Mouse (Mus musculus) ES-CJ7 (cell line): ENCODE results near the gene Cab39.
A peak's percentile ranks its signal among the peaks of the same experiment; 100 is the strongest.

Experiments
- DNase-seq: peaks from one replicate; pipeline ENCODE4 v3.0.0; 2011; ENCODE audit warnings: low read depth, low spot score

The Cab39 gene

DNA sequence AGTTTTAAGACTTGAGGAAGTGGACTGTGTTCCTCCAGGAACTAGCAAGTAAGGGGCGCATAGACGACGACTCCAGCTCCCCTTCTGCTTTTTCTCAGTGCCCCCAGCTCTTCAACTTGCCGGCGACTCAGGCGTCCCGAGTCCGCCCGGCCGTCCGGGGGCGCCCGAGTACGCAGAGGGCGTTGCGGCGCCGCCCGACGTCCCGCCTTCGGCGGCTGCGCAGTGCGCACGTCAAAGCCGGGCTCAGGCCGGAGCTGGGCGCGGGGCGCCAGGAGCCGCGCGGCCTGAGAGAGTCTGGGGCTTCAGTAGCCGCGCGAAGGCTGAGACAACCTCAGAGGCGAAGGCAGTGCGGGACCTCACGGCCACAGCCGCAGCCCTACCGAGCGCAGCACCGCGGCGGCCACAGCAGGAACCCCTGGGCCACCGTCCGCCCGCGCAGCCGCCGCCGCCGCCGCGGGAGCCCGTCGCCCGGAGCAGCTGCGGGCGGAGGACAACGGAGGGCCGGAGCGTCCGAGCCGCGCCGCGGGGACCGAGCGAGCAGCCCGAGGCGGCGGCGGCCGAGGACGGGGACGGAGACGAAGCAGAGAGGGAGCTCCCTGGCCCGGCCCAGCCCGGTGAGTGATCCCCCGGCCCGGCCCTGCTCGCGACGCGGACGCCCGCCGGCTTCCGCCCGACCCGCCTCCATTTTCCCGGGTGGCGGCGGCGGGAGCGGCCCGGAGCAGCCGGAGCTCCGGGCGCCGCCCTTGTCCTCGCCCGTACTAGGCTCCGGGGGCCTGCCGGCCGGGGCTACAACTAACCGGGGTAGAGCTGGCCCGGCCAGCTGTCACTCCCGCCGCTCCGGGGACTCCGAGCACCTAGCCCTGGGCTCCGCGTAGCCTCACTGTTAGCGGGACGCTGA is at the start of gene Cab39:
TSS of gene Cab39 (plus strand) at position 234 of the 898 bp plus-strand sequence.
- peak; percentile 87 for DNase-seq

DNA sequence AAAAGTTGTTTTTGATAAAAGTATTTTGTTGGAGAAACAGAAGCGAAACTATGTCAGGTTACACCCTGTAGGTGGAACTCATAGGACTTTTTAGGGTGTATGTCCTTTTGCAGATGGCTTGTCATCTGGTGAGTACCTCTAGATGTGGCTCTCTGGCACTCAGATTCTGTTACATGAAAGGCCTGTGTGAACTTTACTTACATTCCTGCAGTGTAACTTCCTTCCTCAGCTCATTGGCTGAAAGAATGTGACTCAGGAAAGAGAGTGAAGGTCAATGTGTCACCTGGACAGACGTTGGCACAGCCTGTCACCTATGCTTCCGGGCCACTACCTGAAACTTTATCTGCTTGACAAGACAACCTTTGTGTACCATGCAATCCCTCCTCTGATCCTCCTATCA is 48.7 kb upstream of the Cab39 start:
- DNase-seq, result no peak

DNA sequence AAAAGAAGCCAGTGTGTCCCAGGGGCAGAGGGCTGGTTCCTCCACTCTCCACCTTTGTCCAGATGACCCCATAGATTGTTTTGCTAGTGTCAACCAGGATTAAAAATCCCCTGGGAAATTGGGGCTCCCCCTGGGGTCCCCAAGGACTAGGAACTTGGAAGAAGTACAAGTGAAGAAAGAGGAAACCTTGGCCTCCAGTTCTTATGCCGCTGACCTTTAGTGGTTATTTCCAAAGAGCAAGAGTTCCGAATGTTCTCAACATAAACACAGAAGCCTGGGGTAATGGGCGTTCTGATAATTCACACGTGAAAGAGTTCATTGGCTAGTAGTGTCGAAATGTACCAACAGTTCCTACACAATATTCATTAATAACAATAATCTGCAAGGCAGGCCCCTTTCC is 46.7 kb upstream of the Cab39 start:
- DNase-seq, result no peak

DNA sequence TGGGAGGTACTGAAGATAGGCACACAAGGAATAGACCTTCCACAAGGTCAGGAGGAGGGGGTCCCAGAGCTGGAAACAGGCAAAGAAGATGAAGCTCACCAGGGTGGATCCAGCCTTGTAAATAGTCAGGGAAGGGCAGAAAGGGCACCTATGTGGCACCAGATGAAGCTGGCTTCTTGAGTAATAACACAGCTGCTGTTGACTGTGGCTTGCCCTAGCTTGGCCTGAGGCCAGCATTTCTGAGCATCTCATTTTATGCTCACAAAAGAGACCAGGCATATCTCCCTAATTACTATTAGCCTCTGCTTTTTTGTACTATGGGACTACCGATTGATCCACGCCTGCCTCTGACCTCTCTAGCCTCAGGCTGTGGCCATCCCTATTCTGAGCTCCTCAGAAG is 43.4 kb upstream of the Cab39 start:
- no peak for DNase-seq

DNA sequence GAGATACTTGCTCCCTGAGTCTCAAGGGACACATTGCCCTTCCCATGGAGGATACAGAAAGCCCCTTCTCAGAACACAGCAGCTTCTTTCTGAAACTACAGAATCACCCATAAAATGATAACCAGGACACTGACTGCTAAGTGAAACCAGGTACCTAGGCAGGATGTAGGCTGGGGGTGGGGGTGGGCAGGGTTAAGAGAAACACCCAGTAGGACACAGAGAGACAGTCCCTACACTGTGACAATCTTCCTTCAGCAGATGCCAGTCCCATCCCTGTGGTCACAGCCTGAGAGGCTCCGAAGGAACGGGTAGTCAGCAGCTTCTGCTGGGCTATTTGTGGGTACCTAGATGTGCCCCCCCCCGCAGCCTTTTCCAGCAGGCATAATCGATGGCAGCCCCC is 42.6 kb upstream of the Cab39 start:
- no peak for DNase-seq

DNA sequence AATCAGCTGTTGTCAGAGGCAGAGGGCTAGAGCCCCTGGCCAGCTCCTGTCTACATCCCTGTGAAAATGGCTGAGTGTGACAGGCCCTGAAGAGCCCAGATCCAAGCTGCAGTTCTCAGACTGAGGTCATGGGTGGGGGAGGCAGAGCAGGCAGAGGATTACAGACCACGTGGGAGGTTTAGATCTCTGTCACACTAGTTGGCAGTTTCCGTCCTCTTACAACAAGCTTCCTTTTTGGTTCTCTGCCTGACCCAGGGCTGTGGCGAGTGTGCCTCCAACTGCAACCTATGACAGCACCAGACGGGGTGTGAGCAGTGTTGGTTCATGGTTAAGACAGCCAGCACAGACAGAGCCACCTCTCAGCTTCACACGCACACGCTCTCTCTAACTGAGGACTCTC is 41.7 kb upstream of the Cab39 start:
- no peak for DNase-seq

DNA sequence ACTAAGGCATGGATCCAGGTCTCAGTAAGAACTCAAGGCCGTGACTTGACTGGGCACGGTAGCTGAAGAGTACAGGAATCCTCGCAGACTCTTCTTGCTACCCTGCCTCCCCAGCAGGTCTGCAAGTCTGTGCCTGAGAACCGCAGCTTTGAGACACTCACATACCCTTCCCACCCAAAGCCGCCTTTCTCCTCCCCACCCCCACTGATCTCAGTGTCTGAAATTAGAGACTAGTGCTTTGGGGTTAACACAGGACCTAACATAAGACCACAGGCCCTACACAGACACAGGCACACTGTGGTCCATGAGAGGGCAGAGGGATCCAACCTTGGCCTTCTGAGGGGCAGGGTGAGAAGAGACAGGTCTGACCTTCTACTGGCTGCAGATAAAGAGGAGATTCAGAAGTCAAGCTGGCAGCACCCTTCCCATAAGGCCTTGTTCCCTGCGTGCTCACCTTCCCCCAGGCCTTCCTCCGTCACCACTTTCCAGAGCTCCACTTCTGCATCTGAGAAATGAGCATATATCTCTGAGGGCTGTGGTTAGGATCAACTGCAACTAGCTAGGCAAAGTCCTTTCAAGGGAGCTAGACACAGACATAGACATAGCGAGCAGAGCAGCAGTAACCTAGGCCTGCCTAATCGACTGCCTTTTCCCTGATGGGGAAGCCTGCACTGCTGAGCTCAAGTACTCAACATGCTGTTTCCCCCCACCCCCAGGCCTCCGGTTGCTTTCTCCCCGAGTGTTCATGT is 41.1 kb upstream of the Cab39 start:
- no peak for DNase-seq

DNA sequence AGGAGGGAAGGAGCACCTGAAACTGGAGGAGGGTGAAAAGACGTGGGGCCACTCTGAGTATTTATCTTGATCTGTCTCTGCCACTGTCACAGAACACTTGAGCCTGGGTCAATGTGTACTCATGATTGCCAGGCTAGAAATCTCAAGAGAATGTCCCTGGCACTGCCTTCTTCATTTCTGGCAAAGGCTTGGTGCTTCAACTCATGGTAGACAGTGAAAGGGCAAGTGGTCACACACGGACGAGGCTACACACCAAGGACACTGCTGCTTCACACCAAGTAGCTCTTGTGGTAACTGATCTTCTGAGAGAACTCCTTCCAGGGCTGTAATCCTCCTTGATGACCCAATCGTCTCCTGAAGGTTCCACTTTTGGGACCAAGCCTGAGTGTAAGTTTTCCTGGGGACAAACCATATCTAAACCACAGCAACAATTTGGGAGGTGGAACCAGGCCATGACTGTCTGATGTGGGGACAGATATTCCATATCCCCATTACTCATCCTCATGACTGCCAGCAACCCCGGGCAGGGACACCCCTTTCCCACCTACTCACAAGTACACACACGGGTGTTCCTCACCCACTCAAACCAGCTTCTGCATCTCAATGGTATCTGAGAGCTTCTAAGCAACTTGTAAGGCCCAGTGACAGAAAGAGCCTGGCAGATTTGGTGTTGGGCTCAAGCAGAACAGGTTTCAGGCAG is 35.6 kb upstream of the Cab39 start:
- DNase-seq, result no peak

DNA sequence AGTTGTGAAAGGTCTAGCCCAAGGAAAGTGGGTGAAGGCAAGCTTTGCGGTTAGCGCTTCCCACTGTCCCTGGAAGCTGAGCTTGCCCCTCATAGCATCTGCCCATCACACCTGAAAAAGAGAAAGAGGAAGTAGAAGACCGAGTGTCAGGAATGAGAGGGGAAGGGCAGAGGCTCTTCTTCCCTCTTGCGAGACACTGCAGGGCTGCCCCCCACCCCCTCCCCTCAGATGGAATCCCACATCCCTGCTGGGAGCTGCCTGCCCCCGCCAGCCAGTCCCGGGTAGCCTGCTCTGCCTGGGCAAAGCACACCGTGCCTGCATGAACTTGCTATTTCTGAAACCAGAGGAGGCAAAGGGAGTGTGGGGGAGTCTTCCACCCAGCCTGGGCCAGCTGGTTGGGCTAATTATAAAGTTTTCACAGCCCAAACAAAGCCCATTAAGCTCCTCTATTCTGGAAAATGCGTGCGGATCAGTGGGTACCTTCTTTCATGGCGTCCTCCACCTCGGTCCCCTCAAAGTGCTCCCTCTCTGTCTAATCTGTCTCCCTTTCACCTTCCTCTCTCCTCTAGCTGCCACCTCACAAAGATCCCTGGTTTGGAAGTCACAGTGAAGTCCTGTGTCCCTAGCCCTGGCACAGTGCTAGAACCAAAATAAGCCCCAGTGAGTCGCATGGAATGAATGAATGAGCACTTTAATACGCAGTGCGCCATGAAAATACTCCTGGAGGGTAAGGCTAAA is 34.8 kb upstream of the Cab39 start:
- no peak for DNase-seq

DNA sequence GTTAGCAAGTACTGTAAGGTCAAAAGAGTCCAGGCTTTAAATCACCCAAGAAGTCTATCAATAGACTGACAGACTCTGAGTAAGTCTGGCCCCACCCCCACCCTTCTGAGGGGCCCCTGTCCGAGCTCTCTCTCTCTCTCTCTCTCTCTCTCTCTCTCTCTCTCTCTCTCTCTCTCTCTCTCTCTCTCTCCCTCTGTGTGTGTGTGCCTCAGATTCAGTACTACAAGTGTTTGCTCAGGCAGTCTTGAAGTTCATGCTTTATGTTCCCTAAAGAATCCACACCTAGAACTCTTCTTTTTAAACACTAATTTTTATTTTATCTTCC is 34.3 kb upstream of the Cab39 start:
- no peak for DNase-seq

DNA sequence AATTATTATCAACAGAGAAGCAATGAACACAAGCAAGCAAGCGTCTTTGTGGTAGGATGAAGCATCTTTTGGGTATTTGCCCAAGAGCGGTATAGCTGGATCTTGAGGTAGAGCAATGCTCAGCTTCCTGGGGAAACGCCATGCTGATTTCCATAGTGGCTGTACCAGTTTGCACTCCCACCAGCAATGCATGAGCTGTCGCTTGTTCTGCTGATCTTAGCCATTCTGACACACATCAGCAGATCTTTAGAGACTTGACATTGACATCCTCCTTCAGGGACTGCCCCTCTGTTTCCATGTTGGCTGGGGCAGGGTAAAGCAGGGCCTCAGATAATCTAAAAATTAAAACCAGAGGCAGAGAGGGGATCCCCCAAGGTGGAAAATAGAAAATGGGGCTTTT is 31.6 kb upstream of the Cab39 start:
- DNase-seq, result no peak

DNA sequence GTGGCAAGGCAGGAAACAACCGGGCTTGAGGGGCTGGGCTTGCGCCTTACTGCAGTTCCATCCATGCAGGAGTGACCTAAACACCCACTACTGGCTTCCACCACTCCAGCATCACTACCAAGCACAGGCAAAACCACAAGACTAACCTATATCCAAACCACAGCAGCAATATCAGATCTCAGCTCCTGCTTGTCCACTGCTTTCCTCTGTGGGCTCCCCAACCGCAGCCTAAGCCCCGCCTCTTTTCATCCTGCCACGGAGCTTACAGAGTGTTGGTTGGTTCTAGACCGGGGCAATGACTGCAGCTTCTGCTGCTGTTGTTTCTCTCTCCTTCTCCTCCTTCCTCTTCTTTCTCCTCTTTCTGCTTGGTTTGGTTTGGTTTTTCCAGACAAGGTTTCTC is 29.9 kb upstream of the Cab39 start:
- no peak for DNase-seq

DNA sequence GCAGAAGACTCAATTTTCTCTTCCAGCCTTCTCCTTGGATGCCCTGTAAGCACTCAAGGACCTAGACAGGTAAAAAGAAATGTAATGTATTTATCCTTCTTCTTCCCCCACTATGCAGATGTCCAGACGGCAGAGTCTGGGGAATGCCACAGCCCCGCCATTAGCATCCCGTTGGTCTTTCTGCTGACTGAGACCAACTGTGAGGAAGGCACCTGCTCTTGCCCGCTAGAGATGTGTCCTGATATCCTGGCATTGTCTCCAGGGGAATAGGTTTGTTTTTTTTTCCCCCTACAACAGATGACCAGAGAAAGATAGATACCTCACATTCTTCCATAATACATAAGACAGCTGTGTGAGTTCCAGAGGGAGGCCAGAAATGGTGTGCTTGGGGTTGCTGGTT is 28.9 kb upstream of the Cab39 start:
- DNase-seq, result no peak

DNA sequence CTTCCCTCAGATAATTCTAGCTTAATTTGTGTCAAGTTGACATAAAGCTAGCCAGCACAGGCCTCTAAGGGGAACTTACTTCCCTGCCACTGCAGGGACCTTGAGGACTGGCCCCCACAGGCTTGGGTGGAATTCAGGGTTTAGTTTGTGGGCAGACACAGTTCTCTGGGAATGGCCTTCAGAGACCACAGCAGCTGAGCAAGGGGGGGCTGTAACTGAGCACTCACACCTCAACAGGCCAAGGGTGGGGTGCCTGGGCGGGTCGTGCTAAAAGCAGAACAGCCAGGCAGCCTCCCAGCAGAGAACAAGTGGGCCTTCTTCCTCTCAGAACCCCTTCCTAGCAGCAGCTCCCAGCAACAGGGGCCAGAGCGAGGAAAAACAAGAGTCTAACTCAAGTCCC is 27.1 kb upstream of the Cab39 start:
- DNase-seq, result no peak

DNA sequence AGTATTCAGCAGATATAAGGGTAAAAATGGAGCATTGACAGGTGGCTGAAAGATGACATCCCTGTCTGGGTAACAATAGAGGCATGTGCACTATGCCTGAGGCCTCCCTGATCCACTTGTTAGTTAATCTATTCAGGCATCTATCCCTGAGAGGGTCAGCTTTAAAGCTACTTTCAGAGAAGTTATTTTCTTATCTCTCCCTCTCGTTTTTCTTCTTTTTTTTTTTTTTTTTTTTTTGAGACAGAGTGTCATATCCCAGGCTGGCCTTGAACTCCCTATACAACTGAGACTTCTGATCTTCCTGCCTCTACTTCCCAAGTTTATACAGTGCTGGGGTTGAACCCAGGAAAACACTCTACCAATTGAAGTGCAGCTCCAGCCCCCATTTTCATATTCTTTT is 25.5 kb upstream of the Cab39 start:
- no peak for DNase-seq

DNA sequence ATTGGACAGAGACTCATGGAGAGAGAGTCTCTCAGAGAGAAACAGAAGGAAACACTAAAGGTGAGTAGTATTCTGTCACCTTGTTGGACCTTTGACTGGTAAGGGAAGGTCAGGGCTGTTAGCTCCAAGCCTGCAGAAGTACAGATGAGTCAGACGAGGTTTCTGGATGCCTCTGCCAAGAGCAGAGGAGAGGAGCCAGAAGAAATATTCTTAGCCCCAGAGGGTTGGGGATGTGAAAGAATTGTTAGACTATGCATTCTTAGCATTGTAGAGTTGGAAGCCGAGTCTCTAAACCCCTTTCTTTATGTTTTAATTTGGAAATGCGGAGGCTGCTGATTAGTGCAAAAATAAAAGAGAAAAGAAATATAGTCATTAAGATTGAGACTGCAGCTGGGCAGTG is 21.3 kb upstream of the Cab39 start:
- DNase-seq, result no peak

DNA sequence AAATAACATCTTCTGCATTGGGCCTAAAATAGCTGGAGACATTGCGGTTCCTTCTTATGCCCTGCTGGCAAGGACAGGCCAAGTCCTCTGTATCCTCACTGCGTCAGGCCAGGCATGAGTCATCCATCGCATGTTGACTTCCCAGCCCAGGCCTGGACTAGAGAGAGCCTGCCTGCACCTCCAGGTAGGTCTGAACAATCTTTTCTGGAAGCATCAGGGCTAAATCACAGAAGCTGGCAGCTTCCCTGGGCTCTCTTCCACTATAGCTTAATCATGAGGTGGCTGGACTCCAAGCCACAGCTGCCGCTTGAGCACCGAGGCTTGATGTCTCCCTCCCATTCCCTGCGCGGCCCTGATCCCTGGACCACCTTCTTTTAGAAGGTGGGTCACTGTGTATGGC is 18.1 kb upstream of the Cab39 start:
- DNase-seq, result no peak

DNA sequence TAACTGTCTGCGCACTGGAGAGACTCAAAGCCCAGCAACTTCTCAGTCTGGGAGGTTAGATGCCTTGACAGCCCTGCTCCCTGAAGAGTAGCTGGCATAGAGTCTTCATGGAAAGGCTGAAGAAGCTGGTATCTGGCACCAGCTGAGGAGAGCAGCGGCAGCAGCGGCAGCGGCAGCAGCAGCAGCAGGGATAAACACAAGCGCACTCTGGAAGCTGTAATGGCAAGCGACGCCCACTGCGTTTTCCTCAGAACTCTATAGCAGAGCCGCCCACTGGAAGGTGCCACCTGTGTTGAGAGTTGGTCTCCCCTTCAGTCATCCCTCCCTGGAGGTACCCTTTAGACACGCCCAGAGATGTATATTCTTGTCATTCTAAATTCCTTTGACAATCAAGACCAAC is 17.1 kb upstream of the Cab39 start:
- no peak for DNase-seq

DNA sequence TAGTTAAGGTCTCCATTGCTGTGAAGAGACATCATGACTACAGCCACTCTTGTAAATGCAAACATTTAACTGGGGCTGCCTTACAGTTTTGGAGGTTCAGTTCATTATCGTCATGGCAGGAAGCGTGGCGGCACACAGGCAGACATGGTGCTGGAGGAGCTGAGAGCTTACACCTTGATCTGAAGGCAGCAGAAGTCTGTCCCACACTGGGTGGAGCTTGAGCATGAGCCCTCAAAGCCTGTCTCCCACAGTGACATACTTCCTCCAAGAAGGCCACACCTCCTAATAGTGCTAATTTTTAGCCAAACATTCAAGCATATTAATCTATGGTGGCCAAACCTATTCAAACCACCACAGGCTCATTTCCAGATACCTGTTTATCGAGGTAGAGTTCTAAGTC is 14.8 kb upstream of the Cab39 start, which contains the start of gene A630001G21Rik:
TSS of gene A630001G21Rik (minus strand) at position 208 of the 400 bp plus-strand sequence.
- DNase-seq, result no peak

DNA sequence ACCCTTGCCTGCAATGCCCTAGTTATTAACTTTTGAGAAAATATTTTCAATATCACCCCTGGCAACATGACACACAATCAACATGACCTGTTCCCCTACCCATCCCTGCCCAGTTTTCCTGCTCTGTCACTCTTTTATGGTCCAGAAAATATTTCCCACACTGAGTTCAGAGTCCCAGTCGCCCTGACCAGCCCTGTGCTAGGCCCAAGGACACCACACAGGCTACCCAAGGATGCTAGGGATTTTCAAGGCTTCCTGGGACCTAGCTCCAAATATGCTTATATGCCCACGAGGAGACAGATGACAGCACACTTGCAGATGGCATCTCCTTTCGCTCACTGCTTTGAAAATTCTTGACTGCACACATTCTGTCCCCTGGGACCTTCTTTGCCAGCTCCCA is 14.2 kb upstream of the Cab39 start:
- DNase-seq, result no peak

DNA sequence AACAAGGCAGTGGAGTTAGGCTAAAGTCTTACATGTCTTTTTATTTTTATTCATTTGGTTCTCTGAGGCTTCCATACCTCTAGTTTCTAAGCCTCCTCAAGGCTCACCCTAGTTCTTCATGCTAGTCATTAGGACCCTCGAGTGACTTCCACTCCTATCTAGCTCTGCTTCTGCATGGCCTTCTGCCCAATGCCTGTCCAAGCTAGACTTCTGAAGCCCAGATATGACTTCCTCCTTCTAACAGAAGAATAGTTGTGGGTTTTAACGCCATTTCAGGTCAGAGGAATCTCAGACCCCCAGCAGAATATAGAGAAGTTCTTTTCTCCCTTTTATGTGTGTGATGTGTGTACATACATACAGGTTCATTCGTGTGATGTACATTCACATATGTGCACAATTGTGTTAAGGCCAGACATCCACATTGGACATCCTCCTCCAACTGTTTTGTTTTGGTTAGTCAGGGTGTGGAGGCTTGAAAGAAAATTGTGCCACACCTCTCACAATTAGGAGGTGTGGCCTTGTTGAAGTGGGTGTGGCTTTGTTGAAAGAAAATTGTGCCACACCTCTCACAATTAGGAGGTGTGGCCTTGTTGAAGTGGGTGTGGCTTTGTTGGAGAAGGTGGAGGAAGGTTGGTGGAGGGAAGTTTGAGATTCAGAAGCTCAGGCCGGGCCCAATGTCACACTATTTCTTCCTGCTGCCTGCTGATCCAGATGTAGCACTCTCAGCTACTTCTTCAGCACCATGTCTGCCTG is 13.6 kb upstream of the Cab39 start:
- DNase-seq, result peak; percentile 60
